Mouse (Mus musculus): Measurements from ENCODE around the gene Fabp3.

The Fabp3 gene

DNA sequence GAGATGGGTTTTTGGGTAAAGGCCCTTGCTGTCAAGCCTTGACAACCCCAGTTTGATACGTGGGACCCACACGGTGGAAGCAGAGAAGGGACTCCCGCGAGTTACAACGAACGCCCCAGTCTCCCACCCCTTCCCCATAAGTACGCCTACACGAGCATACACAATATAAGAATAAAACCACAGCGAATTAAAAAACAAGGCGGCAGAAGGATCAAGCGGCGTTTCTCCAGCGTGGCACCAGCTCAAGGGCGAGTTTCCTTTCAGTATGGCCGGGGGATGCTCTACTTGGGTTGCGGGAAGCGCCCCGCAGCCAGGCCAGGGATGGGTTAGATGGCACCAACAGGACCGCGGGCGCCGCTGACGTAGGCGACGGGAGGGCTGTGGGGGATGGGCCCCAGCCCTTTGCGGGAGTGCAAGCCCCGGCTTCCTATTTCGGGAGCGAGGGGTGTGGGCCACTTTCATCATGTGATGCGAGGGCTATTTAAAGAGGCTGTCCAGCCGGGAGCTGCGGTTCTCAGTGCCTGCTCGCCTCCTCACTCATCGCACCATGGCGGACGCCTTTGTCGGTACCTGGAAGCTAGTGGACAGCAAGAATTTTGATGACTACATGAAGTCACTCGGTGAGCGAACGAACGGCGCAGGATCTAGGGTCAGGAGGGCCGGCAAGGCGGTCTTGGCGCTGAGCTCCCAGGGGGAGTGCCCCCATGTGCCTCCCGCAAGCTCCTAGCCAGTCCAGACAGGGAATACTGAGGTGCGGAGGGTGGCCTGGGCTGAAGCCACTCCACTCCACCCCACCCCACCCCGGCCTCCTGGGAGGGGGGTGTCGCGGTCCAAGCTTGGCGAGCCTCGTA lies at the start of gene Fabp3, which contains the start of gene Gm10570:
Gene Fabp3, plus strand, starts transcription at position 365 of the 851 bp plus-strand sequence.
Gene Gm10570, minus strand, starts transcription at position 444 of the 851 bp plus-strand sequence.
- DNase-seq (ENCODE audit: low spot score in 2 of 2): peak; percentile 75 to 79

DNA sequence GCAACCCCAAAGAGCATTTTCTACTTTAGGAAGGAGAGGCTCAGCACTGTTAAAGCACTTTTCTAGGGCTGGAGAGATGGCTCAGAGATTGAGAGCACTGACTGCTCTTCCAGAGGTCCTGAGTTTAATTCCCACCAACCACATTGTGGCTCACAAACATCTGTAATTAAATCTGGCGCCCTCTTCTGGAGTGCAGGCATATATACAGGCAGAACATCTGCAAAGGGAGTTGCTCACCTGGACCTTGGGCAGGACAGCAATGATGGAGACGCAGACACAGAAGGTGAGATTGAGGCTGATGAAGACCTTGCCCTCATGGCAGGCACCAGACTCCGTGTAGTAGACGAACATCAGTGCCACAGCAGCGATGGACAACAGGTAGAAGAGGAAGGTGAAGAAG lies 48.0 kb upstream of the Fabp3 start:
- no peak for DNase-seq (ENCODE audit: low spot score in 2 of 2)

DNA sequence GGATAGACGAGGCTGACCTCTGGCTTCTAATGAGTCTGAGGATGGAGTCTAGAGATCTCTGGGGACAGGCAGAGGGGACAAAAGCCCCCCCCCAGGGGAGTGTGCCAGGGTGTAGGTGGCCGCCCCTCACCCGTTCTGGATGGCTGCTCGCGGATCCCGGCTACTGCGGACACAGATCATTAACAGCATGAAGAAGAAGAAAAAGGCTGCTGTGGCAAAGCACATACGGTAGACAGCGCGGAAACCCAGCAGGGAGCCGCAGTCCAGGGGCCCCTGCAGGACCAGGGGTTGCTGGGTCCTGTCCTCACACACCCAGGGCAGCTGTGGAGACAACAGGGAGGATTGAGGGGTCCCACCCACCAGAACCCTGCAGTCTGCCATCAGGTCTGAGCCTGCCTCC lies 44.3 kb upstream of the Fabp3 start:
- DNase-seq (ENCODE audit: low spot score in 2 of 2): no peak

DNA sequence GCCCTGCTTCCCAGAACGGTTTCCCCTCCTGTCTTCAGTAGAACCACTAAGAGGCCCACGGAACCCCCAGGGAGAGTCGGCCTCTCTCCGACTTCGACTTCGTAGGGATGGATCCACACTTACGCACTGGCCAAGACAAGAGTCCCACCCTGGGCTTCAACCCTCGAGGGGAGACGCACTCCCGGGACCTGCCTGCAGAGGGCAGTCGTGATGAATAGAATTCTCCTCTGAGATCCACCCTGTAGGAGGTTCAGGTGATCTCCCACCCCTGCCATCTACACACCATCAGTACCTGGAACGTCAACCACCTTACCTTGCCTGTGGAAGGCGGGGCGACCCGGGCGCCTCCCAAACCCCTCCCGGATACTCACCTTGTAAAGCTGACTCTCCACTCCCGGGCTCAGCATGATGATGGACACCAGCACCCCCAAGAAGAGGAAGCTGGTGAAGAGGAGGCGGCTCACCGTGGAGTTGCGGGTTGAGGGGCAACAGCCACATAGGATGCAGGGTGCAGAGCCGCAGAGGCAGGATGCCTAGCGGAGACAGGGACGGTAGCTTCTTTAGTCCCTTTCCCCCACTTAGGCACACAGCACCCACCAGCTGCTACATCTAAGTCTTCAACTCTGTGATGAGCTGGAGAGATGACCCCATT lies 43.6 kb upstream of the Fabp3 start:
- peak; percentile 68 to 71 for DNase-seq (ENCODE audit: low spot score in 2 of 2)

DNA sequence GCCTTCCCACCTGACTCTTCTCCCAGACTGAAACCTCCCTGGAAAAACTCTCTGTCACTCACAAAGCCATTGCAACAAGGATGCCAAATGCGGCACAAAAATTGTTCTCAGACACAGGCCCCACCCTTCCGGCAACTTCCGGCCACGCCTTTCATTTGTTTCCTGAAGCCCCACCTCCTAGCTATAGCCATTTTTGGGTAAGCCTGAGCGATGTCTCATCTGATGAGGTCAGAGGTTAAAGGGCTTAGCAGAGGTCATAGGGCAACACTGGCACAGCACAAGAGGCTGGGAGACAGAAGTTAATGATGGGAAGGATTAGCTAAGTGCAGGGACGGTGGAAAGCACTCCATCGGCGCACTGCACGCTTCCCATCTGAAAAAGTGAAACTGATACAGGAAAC lies 41.8 kb upstream of the Fabp3 start:
- no peak for DNase-seq (ENCODE audit: low spot score in 2 of 2)

DNA sequence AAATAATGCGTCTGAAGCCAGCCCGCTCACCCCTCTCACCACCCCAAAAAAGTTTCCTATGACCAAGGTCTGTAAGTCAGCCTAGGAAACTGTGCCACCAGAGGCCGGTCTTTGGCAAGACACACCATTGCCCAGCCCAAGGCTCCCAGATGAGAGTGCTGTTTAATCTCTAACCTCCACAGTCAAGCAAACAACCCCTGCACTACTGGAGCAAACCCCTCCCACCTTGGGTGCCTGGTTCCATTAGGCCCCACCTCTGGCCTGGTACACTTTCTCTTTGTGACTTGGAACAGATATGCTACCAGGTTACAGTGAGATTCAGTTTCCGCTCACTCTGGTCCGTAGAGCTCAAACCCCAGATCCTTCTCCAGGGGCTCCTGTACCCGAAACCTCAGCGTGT lies 41.3 kb upstream of the Fabp3 start:
- no peak for DNase-seq (ENCODE audit: low spot score in 2 of 2)

DNA sequence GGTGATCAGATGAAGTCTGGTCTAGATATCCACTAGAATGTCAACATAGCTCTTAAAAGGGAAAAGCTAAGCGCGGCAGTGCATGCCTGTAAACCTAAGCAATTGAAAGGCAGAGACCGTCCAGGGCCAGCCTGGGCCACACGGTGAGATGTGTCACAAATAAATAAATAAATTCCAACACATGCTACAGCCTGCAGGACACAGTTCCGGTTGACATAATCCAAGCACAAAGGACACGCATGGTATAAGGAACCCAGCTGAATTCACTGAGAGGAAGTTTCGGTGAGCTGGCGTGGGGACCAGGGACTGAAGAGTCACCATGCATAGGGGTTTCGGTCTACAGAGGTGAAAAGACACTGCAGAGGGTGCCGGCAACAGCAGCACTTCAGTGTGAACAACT lies 39.7 kb upstream of the Fabp3 start:
- DNase-seq (ENCODE audit: low spot score in 2 of 2): no peak

DNA sequence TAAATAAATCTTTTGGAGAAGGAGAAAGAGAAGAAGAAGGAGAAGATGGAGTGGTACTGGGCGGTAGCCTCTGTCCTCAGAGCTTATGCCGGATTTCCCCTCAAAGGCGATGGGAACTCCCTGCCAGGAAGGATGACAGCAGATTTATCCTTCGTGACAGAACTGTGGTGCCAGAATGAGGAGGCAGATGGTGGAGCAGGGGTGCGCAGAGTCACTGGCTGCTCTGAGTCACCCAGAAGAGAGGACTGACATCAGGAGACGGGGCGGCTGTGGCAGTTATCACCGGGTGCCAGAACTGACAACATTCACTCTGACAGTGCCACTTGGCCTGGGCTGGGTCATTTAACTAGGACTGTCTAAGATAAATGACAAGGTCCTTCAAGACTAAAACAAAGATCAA lies 38.3 kb upstream of the Fabp3 start:
- DNase-seq (ENCODE audit: low spot score in 2 of 2): peak; percentile 84 to 85

DNA sequence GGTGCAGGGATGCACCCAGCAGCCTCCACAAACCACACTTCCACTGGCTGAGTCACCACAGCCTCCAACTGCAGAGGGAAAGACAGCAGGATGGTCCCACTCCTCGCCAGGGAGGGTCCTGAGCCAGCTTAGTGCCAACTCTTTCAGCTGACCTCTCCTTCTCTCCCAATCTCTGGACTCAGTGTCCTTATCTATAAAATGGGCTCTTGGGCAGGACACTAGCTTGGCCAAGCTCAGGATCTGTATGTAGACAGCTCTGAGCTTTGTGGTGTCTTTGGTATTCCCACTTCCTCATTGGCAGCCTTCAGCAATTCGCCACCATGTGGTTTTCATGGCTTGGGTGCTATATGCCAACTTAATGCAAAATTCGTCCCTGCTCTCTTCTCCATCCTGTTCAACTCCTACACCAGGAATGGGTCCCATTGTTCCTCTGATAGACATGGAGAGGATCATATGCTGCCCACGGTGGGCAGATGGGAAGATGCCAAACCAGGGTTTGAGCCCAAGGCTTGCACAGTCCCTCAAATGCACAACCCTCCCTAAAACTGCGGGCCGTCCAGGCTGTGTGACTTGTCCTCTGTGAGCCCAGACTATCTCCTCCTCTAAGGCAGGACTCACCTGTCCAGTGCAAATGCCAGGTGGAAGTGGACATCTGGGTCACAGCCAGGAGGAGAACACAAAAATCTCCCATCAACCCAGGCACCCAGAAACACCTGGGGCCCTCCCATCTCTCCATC lies 37.6 kb upstream of the Fabp3 start:
- peak; percentile 47 to 61 for DNase-seq (ENCODE audit: low spot score in 2 of 2)

DNA sequence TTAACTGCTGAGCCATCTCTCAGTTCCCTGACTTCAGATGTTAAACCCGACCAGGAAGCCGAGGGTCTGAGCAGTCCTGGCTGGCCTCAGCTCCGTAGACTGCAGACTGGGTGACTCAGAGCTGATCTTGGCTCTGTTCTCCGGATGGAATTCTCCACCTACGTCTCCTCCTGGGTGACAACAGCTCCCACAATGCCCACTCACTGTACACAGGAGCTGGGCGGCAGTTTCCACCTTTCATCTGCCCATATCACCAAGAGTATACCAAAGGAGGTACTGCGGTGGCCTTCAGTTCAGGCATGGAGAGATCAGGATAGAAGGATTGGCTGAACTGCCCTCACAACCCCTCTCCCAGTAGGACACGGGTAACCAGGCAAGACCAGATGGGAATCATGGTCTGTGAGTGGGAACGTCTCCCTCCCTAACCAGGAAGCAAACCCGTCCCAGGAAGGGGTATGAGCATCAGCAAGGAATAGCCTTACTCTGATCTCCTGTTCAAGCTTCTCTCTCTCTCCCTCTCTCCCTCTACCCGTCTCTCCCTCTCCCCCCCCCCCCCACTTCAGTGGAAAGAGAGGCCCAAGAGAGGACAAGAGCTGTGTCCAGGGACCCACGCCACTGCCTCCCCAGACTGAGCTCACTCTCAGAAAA lies 34.6 kb upstream of the Fabp3 start:
- DNase-seq (ENCODE audit: low spot score in 2 of 2): peak; percentile 70 to 73

DNA sequence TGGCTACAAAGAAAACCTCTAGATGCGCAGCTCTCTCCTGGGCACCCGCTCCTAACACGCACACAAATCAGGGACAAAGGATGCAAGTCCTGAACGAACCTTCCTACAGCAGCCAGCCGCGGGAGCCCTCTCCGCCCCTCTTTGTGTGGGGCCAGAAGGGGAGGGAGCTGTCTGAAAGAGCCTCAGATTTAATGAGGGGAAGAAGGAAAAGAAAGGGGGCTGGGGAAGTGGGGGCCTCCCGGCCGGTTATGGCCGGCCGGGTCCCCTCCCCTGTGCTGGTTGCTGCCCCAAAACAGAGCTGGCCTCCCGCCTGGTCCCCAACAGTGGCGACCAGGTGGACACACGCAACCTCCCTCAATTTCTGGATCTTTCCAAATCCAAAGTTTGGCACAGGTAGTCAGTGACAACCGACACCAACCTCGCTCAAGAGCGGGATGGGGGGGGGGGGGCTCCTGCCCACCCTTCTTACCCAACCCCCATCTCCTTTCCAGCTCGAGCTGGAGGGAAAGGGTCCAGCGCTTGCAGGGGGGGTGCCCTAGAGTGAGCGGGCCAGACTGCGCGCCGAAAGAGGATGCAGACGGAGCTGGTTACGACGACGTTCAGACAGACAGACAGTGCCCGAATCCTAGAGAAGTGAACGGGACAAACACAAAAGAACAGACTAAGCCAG lies 33.9 kb upstream of the Fabp3 start:
- no peak for DNase-seq (ENCODE audit: low spot score in 2 of 2)

DNA sequence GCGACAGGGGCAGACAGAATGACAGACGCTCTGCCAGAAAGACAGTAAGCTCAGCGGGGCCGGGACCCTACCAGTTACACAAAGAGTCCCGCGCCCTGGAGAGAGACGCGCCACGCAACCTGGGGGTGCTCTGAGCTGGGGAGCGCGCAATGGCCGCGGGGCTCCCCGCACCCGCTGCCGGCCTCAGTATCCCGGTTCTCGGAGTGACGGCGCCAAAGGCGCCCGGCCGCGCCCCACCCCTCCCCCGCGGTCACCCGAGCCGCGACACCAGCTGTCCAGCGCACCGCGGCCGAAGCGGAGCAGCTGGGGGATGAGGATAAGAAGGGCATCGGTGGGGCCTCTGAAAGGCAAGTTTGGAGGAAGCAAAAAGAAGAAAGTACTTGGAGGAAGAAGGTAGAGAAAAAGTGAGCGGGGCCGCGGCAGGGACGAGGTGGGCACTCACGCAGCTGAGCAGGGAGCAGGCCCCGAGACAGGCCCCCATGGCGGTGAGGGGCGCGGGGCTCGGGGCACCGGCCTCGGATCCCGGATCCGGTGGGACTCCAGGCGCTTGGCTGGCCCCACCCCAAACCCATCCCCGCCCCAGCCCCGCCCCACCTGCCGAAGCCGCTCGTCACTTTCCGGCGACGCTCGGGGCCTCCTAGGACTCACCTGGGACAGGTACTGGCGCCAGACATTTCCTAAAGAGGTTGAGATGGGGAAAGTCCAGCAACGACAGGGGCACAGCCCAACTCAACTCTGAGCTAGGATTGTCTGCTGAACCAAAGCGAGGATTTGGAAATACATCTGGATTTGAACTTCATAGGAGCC lies 33.2 kb upstream of the Fabp3 start:
- no peak for DNase-seq (ENCODE audit: low spot score in 2 of 2)

DNA sequence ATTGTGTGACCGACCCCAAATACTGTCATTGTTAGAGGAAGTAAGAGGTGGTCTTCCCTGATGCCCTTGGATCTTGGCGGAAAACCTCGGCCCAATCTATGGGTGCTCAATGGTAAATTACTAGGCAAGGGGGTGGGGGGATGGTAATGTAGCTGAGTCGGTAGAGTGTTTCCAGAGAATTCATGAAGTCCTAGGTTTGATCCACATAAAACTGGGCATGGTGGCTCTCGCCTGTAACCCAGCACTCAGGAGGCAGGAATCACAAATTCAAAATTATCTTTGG lies 32.6 kb upstream of the Fabp3 start:
- no peak for DNase-seq (ENCODE audit: low spot score in 2 of 2)

DNA sequence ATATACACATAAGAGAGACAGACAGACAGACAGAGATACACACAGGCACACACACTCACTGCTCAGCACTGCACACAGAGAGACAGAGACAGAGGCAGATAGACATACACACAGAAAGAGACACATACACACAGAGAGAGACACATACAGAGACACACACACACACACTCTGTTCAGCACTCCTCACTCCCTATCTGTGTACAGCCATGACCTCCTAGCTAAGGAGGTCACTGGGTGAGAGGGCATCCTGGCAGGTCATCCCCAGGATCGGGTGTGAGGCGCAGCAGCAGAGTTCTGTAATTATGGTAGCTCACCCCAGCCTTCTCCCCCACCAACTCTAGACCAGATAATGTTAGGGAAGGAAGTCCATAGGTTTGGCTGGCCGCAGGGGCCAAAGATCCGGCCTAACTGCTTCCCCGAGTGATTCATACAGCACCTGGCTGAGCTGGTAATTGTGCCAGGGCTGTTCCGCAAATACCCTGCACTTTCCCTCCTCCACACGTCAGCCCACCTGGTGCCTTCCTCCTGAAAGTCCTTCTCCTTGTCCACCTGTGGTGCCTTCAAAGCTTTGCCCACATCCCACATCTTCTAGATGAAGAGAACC lies 31.7 kb upstream of the Fabp3 start:
- no peak for DNase-seq (ENCODE audit: low spot score in 2 of 2)

DNA sequence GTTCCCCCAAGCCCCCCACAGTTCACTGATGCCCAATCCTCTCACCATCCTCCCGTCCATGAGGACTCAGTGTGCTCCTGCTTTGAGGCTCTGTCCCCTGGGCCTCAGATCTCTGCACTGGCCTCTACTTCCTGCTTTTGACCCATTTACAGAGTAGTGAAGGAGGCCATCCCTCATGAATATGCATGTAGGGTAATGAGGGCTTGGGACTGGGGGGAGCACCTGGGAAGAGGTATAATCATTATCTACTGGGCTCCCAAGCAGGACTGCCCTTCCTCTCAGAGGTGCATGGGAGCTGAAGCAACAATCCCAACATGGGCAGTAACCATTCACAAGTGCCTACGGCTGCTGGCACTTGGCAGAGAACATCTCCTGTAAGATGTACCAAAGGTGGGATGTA lies 29.3 kb upstream of the Fabp3 start, which contains the start of gene Serinc2:
Gene Serinc2, minus strand, starts transcription at position 101 of the 400 bp plus-strand sequence.
- DNase-seq (ENCODE audit: low spot score in 2 of 2): no peak

DNA sequence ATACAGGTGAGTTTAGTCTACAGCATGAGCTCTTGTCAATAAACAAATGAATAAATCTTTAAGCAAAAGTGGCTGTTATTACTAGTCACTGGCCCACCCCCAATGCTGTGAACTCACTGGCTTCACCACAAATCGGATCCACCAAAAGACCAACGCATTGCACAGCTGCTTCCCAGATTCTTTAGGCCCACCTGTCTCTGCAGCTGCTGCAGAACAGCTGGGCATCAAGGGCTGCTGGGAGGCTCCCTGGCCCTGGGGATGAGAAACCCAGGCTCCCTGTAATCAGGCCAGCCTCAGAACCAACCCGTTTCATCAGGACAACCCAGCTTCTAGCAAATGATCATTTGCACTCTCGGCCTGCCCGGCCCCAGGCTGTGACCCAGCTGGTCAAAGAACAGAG lies 25.5 kb upstream of the Fabp3 start:
- no peak for DNase-seq (ENCODE audit: low spot score in 2 of 2)

DNA sequence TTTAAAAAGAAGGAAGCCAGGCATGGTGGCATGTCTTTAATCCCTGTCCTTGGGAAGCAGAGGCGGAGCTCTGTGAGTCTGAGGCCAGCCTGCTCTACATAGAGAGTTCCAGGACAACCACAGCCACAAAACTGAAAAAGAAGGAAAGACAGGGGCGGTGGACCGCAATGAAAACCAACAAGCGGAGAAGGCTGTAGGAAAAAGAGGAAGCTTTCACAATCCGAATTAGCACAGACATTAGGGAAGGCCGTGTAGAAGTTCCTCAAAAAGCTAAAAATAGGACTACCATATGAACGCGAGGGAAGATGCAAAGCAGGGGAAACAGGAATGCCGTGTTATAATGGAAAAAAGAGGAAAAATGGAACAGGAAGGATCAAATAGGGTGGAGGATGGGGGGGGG lies 24.6 kb upstream of the Fabp3 start:
- DNase-seq (ENCODE audit: low spot score in 2 of 2): no peak

DNA sequence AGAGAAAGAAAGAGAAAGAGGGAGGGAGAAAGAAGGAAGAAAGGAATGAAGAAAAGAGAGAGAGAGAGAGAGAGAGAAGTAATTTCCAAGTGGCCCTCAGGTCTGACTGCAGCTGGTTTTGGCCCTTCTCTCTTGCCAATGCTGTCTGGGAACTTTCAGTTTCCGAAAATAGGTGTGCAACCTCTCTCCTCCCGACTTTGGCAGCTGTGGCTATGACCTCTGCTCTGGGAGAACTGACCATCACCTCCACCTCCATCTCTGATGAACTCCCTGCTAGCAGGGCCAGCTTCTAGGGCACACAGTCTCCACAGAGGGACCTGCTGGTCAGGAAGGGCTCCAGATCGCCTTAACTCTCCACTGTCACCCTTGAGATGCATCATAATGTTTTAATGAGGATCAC lies 21.9 kb upstream of the Fabp3 start:
- no peak for DNase-seq (ENCODE audit: low spot score in 2 of 2)

DNA sequence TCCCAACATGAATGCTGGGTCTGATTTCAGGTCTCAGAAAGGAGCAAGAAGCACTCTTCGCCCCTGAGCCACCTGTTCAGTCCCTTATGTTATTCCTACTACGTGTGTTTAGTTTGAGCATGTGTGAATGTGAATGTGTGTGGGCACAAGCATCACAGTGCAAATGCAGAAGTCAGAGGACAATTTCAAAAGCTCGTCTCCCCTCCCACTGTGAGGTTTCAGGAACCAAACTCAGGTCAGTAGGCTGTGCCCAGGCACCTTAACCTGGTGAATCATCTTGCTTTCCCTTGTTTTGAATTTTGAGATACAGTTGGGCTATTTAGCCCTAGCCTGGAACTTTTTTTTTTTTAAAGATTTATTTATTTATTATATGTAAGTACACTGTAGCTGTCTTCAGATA lies 18.6 kb upstream of the Fabp3 start:
- DNase-seq (ENCODE audit: low spot score in 2 of 2): no peak

DNA sequence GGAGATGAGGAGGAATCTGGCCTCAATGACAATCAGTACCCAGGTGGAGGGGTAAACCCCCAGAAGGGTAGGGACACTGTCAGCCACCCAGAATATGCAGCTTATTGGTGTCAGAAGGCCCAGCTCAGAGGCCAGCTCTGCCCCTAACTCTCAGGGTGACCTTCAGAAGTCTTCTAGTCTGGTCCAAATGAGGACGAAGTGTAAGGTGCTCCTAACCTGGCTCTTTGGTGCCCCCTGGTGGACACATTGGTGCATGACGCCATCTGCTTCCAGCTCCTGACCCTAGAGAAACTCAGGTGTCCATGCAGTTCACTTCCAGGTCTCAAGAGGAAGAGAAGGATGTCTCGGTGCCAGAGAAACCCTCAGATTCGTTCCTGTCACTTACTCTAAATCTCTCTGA lies 16.1 kb upstream of the Fabp3 start:
- DNase-seq (ENCODE audit: low spot score in 2 of 2): peak; percentile 79 to 81

Measured in right cerebral cortex, adult 2 months (tissue).